Mouse (Mus musculus) neural tube, embryonic 15.5 days (tissue): ENCODE results near the gene Trim13. TPM values are rescaled to one million over a fixed set of nuclear protein-coding genes. Genes with fewer than 3 reads are reported as not detected.
"Not testable (repeated sequence)": the region's sequence is repeated elsewhere in the genome, so short reads cannot be mapped to it uniquely, and the experiment has no call there.

Experiments
- ATAC-seq: fragments of 200-750 bp; cut with Nextera tagmentation; 2 replicates; pipeline ENCODE4 v1.8.0; 2017; ENCODE audit warnings: mild to moderate bottlenecking, moderate TSS enrichment, moderate library complexity; ENCODE audit not compliant: low FRiP score
- H3K27ac ChIP-seq: fragments of 300-500 bp; sonication (generic); replicated peaks from 2 replicates; pipeline ENCODE4 v1.5.1; 2015; ENCODE audit warnings: mild to moderate bottlenecking, inconsistent platforms
- H3K27me3 ChIP-seq: fragments of 300-500 bp; sonication (generic); replicated peaks from 2 replicates; pipeline ENCODE4 v1.6.1; 2015; ENCODE audit warnings: inconsistent platforms
- H3K36me3 ChIP-seq: fragments of 300-500 bp; sonication (generic); 2 replicates; pipeline ENCODE4 v1.6.1; 2015; ENCODE audit warnings: inconsistent platforms
- H3K4me1 ChIP-seq: fragments of 300-500 bp; sonication (generic); 2 replicates; pipeline ENCODE4 v1.6.1; 2015; ENCODE audit warnings: inconsistent platforms
- H3K4me2 ChIP-seq: fragments of 300-500 bp; sonication (generic); 2 replicates; pipeline ENCODE4 v1.6.1; 2015; ENCODE audit warnings: inconsistent platforms, mild to moderate bottlenecking, moderate library complexity
- H3K4me3 ChIP-seq: fragments of 300-500 bp; sonication (generic); replicated peaks from 2 replicates; pipeline ENCODE4 v1.5.1; 2015; ENCODE audit warnings: mild to moderate bottlenecking, inconsistent platforms
- H3K9ac ChIP-seq: fragments of 300-500 bp; sonication (generic); replicated peaks from 2 replicates; pipeline ENCODE4 v1.6.1; 2015; ENCODE audit warnings: mild to moderate bottlenecking, inconsistent platforms
- H3K9me3 ChIP-seq: fragments of 300-500 bp; sonication (generic); replicated peaks from 2 replicates; pipeline ENCODE4 v1.6.1; 2016; ENCODE audit warnings: inconsistent platforms
- WGBS: fragments of 180-500 bp; shearing (Covaris S2); methylation state at CpG from one replicate; pipeline ENCODE4 v1.1.7; 2015; ENCODE audit warnings: mixed read lengths; 5-methylcytosine and 5-hydroxymethylcytosine counted together
- polyA plus RNA-seq: library from polyadenylated mRNA; unstranded; fragments of >200 nt; fragmentation: Nextera tagmentation; extraction: Ambion mirVana; gene quantifications from 2 replicates; pipeline ENCODE4 v1.2.1, GENCODE M21; 2015

Trim13 gene
- polyA plus RNA-seq: 38.2 and 44.8 TPM in 2 replicates

DNA sequence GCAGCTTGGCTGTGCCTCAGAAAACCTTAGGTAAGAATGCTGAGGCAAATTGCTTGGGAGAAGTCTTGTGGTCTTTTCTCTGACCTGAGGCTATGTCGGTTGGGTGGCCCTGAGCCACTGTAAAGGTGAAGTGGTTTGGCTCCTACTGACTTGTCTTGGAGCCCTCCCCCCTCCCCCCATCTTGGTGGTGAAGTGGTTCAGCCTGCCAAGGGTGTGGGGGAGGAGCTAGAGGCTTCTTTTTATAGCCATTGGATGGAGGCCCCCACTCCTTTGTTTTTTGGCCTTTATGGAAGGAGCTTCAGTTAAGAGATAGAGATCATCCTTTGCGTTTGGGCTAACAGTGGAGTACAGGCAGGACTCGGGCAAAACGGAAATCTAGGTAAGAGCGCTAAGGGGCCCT is at the start of gene Trim13:
TSS of gene Trim13 (plus strand) at position 280 of the 400 bp plus-strand sequence.
- Histone ChIP-seq H3K9me3 (no peaks in the 10 kb centered on the region), H3K9ac (peak within 1 kb of the TSS; percentile 93; the same call in 1 of the 2 replicates)

DNA sequence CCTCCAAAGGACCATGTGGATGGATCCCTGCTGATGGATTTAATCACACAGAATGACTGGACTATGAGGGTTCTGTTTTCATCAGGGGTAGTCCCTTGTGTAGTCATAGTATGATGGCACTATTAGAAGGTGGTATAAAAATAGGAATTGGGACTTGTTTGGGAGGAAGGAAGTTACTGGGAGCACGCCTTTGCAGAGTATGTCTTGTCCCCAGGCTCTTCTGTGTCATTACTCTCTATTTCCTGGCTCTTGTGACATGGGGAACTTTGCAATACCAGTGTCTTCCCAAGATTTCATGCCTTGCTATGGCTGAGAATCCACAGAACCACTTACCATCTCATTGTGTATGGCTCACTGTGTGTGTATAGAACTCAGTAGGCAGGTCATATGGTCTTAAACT is 49.4 kb upstream of the Trim13 start:
- WGBS: 88% methylated on average over 1 of the region's 1 CpGs
- H3K4me1 ChIP-seq: no peaks in the 10 kb centered on the region
- H3K27ac ChIP-seq: no peak overlapping the region
- no peak overlapping the region for H3K4me3 ChIP-seq
- no peak overlapping the region for H3K4me2 ChIP-seq
- peaks cover 22% of the 10 kb centered on the region for H3K36me3 ChIP-seq
- no peaks in the 10 kb centered on the region for H3K9me3 ChIP-seq
- no peaks in the 10 kb centered on the region for H3K27me3 ChIP-seq
- ATAC-seq: no peak
- no peak overlapping the region for H3K9ac ChIP-seq

More for the DNA sequence above, at the start of gene Trim13:
- peak within 1 kb of the TSS; percentile 64 for H3K4me2 ChIP-seq
- H3K27ac ChIP-seq: peak within 1 kb of the TSS; percentile 84; the same call in 1 of the 2 replicates
- WGBS: 50% methylated on average over 5 of the region's 5 CpGs
- no peak for ATAC-seq
- peak within 1 kb of the TSS; percentile 81 for H3K4me3 ChIP-seq
- H3K27me3 ChIP-seq: no peaks in the 10 kb centered on the region
- peaks cover 22% of the 10 kb centered on the region for H3K4me1 ChIP-seq
- no peaks in the 10 kb centered on the region for H3K36me3 ChIP-seq

DNA sequence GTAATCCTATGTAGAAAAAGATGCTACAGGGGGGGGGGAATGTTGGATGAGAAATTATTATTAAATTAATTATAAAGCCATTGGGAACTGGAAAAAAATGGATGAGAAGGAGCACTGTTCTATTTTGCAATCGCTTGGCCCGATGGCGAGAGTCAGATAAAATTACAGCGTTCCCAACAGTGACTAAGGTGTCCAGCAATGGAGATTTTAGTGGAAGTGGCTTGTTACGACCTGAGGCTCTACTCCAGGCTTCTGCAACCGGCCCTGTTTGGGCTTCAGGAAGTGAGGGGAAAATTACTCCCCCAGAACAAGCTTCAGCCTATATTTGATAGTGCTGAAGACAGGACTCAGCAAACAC is 42.1 kb upstream of the Trim13 start:
- Histone ChIP-seq H3K4me3 (peak overlapping the region; percentile 77), H3K9ac (peak overlapping the region; percentile 83), H3K27me3 (no peaks in the 10 kb centered on the region), H3K36me3 (no peaks in the 10 kb centered on the region), H3K27ac (peak overlapping the region; percentile 92), H3K9me3 (no peaks in the 10 kb centered on the region), H3K4me2 (peak overlapping the region; percentile 79), H3K4me1 (peaks cover 10% of the 10 kb centered on the region)
- 6% methylated on average over 6 of the region's 6 CpGs for WGBS
- ATAC-seq: no peak

DNA sequence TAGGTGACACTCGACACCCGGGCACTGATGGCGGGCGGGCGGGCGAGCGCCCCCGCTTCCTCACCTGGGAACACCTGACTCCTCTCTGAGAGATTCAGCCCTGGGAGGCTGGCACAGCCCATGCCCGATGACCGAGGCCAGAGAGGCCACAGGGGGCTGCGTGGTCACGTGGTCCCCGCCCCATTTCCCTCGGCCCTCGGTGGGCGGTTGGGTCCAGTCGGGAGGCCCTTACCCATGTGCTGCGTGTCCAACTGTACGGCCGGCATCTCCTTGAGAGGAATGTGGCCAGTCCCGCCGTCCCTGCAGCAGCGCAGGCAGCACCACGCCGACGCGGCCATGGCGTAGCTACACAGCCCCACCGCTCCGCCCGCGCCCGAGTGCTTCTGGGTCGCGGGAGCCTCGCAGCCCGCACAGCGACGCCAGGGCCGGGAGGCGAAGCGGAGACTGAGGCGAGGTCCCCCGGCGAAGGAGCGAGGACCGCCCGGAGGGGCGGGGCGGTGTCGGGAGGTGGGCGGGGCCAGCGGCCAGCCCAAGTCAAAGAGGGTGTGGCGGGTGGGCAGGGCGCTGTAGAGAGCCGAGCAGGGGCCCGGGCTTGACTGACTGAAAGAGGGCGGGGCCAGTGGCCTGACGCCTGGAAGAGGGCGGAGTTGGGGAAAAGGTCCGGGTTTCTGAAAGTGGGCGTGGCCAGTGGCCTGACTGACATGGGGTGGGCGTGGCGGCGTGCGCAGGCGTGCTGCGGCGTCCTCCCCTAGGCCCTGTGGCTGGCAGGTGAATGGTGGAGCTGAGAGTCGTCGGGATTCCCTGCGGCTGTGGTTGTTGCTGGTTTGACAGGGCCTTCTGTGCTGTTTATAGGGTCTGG is 41.5 kb upstream of the Trim13 start, which contains the start of gene Spryd7:
TSS of gene Spryd7 (minus strand) at position 598 of the 859 bp plus-strand sequence.
- Histone ChIP-seq H3K9me3 (no peaks in the 10 kb centered on the region; the same call in 1 of the 2 replicates), H3K4me1 (peaks cover 10% of the 10 kb centered on the region), H3K4me2 (peak within 1 kb of the TSS; percentile 79), H3K27me3 (no peaks in the 10 kb centered on the region), H3K9ac (peak within 1 kb of the TSS; percentile 83), H3K27ac (peak within 1 kb of the TSS; percentile 92), H3K36me3 (no peaks in the 10 kb centered on the region), H3K4me3 (peak within 1 kb of the TSS; percentile 77)
- ATAC-seq: peak; percentile 98
- WGBS: under 1% methylated on average over 60 of the region's 72 CpGs

DNA sequence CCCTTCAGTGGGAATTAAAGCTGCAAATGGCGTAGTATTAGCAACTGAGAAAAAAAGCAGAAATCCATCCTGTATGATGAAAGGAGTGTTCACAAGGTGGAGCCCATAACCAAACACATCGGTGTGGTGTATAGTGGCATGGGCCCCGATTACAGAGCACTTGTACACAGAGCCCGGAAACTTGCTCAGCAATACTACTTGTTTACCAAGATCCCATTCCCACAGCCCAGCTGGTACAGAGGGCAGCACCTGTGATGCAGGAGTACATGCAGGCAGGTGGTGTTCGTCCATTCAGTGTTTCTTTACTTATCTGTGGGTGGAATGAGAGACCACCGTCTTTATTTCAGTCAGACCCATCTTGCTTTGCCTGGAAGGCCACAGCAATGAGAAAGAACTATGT is 39.1 kb upstream of the Trim13 start:
- ATAC-seq: no peak
- Histone ChIP-seq H3K4me1 (peaks cover 10% of the 10 kb centered on the region), H3K4me2 (no peak overlapping the region), H3K27ac (no peak overlapping the region), H3K36me3 (no peaks in the 10 kb centered on the region), H3K9me3 (no peaks in the 10 kb centered on the region; the same call in 1 of the 2 replicates), H3K27me3 (no peaks in the 10 kb centered on the region), H3K4me3 (no peak overlapping the region), H3K9ac (no peak overlapping the region)
- 93% methylated on average over 6 of the region's 6 CpGs for WGBS

DNA sequence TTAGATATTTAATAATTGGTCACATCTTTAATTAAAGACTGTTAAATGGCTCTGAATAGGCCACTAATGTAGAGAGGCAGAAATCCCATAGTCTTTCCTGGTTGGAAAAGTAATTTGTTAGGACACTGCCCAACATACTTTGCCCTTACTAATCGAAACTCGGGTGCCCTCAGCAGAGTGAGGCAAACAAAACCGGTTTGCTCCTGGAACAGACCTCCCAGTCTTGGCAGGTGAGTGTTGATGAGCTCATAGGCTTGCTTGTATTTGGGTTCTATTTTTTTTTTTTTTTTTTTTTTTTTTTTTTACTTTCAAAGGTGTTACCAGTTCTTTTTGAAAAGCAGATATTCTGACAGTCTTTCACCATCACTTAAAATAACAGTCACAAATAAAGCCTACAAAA is 38.2 kb upstream of the Trim13 start:
- Histone ChIP-seq H3K27ac (no peak overlapping the region), H3K4me3 (no peak overlapping the region), H3K27me3 (no peaks in the 10 kb centered on the region), H3K4me2 (no peak overlapping the region), H3K36me3 (no peaks in the 10 kb centered on the region), H3K9ac (no peak overlapping the region), H3K4me1 (peaks cover 10% of the 10 kb centered on the region), H3K9me3 (no peaks in the 10 kb centered on the region; the same call in 1 of the 2 replicates)
- WGBS: 82% methylated on average over 3 of the region's 3 CpGs
- ATAC-seq: no peak

DNA sequence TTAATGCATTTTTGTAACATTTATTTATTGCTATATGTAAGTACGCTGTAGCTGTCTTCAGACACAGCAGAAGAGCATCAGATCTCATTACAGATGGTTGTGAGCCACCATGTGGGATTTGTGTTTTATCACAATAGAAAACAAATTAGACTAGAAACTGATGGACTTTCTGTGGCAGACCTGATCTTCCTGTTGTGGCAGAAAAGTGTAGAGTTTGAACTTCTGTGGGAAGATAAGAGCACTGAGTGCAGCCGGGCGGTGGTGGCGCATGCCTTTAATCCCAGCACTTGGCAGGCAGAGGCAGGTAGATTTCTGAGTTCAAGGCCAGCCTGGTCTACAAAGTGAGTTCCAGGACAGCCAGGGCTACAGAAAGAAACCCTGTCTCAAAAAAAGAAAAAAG is 31.8 kb upstream of the Trim13 start:
- not testable (repeated sequence) for ATAC-seq, H3K27me3 ChIP-seq
- WGBS: 94% methylated on average over 4 of the region's 4 CpGs

DNA sequence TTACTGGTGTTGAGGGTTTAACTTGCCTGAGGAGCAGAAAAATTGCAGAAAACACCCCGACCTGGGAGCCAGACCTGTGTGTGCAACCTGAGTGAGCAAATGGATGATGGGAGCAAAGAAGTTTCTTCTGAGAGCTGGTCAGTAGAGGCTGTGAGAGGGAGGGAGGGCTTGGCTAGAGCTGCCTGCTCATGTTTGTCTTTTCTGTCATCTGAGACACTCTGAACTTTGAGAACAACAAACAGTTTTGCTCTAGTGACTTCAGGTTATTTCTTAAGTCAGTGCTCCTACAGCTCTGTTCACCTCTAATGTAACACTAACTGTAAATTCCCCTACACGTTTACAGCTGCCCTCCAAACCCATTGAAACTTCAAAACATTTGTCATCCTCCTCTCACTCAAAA is 28.7 kb upstream of the Trim13 start:
- Histone ChIP-seq H3K27ac (no peak overlapping the region), H3K9ac (no peak overlapping the region), H3K4me1 (no peaks in the 10 kb centered on the region), H3K4me3 (no peak overlapping the region), H3K27me3 (no peaks in the 10 kb centered on the region), H3K4me2 (no peak overlapping the region), H3K36me3 (no peaks in the 10 kb centered on the region), H3K9me3 (no peaks in the 10 kb centered on the region)
- no peak for ATAC-seq
- 79% methylated on average over 2 of the region's 2 CpGs for WGBS

More for the DNA sequence above, 31.8 kb upstream of the Trim13 start:
- H3K9me3 ChIP-seq, H3K27ac ChIP-seq, H3K4me1 ChIP-seq, H3K9ac ChIP-seq, H3K4me2 ChIP-seq, H3K36me3 ChIP-seq, H3K4me3 ChIP-seq: not testable (repeated sequence)

DNA sequence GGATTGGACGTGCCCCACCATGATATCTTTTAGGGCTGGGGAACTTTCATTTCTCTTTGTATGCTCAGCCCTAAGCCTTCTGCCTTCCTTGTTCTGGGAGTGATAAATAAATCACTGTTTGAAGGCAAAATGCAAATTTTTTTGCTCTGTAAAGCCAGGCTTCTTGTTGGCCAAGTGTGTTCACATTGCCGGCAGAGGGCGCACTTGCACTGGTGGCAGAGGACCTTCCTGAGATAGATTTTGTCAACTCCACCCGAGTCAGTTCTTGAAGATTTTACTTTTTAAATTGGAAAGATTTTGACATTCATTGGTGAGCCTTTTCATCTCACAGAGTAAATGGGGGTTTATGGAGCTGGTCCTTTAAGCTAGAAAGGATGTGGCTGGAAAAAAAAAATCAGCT is 26.7 kb upstream of the Trim13 start:
- H3K27ac ChIP-seq: no peak overlapping the region
- no peak overlapping the region for H3K4me3 ChIP-seq
- no peak for ATAC-seq
- H3K4me1 ChIP-seq: no peaks in the 10 kb centered on the region
- H3K9ac ChIP-seq: no peak overlapping the region
- 0 out of 2 replicates have a peak overlapping the region, but pooled peaks have one; percentile 27 for H3K4me2 ChIP-seq
- 6% methylated on average over 4 of the region's 4 CpGs for WGBS
- no peaks in the 10 kb centered on the region for H3K9me3 ChIP-seq
- H3K27me3 ChIP-seq: no peaks in the 10 kb centered on the region
- H3K36me3 ChIP-seq: no peaks in the 10 kb centered on the region

DNA sequence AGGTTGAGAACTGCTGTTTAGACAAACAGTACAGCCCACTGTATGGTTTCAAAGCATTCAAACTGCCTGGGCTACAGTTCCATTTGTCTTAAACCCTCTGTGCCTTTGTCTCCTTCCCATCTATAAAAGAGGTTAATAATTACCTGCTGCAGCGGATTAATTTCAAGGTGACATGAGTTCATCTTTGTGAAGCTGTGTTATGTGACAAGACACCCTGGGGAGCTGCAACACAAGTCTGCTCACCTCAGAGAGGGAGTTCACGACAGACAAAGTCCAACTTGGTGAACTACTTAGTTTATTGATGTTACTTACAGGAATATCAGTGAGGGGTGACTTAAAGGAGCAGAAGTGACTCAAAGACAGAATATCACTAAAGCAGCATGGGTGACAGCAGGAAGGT is 25.9 kb upstream of the Trim13 start:
- Histone ChIP-seq H3K36me3 (no peaks in the 10 kb centered on the region), H3K4me3 (no peak overlapping the region), H3K4me2 (no peak overlapping the region), H3K4me1 (no peaks in the 10 kb centered on the region), H3K27me3 (no peaks in the 10 kb centered on the region), H3K9me3 (no peaks in the 10 kb centered on the region), H3K9ac (no peak overlapping the region), H3K27ac (no peak overlapping the region)
- no peak for ATAC-seq
- WGBS: 59% methylated on average over 2 of the region's 2 CpGs

DNA sequence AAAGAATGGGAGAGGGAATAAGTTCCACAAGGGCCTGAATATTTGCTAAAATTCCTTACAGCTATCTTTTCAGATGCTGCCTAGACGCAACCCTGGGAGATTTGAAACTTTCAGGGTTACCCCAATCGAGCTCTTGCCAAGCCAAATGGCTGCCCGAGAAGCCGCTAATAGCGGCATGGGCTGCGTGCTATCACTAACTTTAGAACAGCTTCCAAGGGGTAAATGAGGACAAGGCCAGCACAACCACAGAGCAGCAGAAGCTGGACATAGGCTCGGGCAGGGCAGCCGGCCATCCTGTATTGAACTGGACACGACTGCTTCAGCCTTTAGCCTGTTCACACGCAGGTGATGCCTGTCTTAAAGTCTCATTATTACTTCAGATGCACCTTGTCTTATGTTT is 23.0 kb upstream of the Trim13 start:
- WGBS: 92% methylated on average over 10 of the region's 10 CpGs
- no peak overlapping the region for H3K4me2 ChIP-seq
- H3K4me1 ChIP-seq: no peaks in the 10 kb centered on the region
- H3K9me3 ChIP-seq: no peaks in the 10 kb centered on the region
- no peak for ATAC-seq
- H3K27me3 ChIP-seq: no peaks in the 10 kb centered on the region
- no peak overlapping the region for H3K4me3 ChIP-seq
- H3K36me3 ChIP-seq: no peaks in the 10 kb centered on the region
- H3K27ac ChIP-seq: no peak overlapping the region
- H3K9ac ChIP-seq: no peak overlapping the region

DNA sequence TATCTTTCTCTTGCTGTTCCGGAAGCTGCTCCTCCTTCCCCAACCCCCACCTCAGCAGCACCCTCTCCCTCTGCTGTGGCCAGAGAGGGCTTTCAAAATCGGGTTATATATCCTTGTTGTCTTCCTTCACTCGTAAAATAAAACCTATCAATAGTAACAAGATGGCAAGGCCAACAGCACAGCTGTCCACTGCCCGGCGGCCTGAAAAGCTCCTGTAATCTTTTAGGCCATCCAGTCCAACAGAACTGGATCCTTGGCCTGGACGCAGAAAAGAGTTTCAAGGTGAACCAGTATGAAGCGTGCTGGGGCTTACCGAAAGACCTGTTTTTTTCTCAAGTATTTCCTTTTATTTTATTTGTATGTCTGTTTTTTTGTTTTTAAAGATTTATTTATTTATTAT is 22.1 kb upstream of the Trim13 start:
- 85% methylated on average over 8 of the region's 8 CpGs for WGBS
- no peak for ATAC-seq

More for the DNA sequence above, 22.1 kb upstream of the Trim13 start:
- Histone ChIP-seq H3K4me3 (no peak overlapping the region), H3K27me3 (no peaks in the 10 kb centered on the region), H3K4me1 (no peaks in the 10 kb centered on the region), H3K9me3 (no peaks in the 10 kb centered on the region), H3K36me3 (no peaks in the 10 kb centered on the region), H3K4me2 (no peak overlapping the region), H3K27ac (no peak overlapping the region), H3K9ac (no peak overlapping the region)
